Mouse (Mus musculus) NIH3T3 (cell line): ENCODE data around the gene Trdmt1.

Experiments
- DNase-seq: peaks from one replicate; pipeline ENCODE4 v3.0.0-alpha.2; 2012; ENCODE audit warnings: low read depth

The Trdmt1 gene

DNA sequence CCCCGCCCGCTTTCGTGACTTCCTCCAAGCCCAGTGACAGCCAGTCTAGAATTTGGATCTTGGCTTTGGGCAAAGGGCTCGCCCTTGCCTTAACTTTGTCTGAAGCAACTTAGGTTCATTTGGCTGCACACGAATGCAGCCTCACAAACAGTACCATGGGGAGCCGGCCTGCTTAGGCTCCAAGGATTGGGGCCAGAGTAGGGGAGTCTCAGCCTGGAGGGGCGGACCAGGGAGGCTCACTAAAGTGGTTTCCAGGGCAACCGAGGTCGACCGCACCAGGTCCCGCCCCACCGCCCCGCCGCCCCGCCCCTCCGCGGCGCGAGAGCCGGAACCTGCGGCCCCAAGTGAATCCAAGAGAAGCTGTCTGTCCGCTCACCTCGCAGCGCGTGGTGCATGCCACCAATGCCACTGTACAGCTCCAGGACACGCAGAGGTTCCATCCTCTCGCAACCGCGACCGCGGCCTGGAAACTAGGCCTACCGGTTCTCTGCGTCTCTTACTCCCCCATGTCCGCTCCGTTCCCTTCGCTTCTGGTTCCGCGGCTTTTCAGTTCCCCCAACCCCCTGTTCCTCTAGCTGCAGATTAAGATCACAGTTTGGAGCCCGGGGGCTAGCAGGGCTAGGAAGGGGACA lies at the start of gene Trdmt1:
Gene Trdmt1 (minus strand): TSS at position 476 of the 632 bp plus-strand sequence.
- peak; percentile 97 for DNase-seq

DNA sequence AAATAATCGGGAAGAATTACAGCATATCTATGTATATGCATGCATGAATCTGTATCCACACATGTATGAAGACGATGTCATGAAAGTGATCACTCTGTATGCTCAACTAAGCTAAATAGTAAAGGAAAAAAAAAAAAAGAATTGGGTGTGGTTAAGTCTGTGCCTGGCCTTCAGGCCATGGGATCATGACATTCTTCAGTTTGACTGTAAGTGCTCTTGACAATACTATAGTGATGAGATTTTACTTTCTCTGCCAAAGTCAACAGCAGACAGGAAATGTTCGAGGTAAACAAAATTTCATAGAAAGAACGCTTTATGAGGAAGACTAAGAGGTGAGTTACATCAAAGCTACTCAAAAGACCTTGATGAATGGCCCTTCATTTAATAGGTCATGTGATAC lies 48.9 kb upstream of the Trdmt1 start:
- DNase-seq, result no peak

DNA sequence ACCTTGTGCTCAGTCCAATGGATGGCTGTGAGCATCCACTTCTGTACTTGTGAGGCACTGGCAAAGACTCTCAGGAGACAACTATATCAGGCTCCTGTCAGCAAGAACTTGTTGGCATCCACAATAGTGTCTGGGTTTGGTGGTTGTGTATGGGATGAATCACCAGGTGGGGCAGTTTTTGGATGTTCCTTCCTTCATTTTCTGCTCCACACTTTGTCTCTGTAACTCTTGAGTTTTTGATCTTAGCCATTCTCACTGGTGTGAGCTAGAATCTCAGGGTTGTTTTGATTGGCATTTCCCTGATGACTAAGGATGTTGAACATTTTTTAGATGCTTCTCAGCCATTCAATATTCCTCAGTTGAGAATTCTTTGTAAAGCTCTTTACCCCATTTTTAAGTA lies 39.3 kb upstream of the Trdmt1 start:
- peak; percentile 65 for DNase-seq

DNA sequence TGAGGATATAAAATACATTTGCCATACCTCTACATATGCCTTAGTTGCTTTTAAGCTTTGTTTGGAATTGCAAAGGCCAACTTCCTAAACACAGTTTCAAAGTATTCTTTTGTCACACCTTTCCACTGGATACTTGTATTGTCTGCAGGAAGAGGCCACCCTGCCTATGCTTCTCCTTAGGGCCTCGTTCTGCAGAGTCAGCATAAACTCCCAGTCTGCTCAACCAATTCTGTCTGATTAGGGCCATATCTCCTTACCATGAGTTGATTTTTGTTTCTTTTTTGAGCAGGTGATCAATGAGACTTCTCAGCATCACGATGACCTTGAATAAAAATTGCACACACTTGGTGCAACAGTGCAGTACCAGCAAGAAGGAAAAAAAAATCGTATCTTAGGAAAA lies 37.7 kb upstream of the Trdmt1 start:
- DNase-seq, result no peak

DNA sequence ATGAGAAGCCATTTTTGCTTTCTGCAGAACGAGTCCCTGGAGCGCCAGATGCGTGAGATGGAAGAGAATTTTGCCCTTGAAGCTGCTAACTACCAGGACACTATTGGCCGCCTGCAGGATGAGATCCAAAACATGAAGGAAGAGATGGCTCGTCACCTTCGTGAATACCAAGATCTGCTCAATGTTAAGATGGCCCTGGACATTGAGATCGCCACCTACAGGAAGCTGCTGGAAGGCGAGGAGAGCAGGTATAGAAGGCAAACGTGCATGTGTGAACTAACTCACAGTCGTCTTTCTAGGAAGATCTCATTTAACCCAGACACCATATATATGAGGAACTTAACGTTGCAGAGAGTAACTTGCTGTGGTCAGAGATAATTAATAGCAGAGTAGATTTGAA lies 35.5 kb upstream of the Trdmt1 start:
- peak; percentile 62 for DNase-seq

DNA sequence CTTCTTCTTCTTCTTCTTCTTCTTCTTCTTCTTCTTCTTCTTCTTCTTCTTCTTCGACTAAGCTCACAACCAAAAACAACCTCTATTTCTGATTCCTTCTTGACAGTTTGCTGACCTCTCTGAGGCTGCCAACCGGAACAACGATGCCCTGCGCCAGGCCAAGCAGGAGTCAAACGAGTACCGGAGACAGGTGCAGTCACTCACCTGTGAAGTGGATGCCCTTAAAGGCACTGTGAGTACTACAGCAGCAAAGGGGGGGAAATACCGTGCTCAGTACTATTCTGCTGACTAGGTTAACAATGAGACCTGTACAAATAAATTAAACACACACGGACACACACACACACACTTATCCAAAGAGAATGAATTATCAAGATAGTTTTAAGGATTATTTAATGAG lies 34.8 kb upstream of the Trdmt1 start:
- no peak for DNase-seq

DNA sequence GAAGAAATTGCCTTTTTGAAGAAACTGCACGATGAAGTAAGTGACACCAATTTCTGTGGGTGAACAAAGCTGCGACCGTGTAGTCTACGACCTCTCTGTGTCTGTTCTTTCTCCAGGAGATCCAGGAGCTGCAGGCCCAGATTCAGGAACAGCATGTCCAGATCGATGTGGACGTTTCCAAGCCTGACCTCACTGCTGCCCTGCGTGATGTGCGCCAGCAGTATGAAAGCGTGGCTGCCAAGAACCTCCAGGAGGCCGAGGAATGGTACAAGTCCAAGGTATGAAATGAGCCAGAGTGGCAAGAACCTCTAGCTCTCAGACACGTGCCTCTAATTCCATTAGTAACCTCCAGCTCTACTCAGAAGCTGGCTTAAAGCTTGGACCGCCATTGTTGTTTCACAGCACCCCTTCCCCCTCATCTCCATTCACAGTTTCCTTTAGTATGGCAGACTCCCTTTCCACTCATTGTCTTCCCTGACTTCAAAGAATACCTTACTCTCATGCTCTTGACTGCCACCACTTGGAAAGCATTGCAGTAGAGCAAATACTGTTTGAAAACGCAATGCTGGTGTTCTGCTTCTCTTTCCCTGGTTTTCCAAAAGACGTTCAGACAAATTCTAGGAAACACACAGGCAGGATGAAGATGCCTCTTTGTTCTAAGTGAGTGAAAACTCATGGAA lies 34.1 kb upstream of the Trdmt1 start:
- peak; percentile 49 for DNase-seq

DNA sequence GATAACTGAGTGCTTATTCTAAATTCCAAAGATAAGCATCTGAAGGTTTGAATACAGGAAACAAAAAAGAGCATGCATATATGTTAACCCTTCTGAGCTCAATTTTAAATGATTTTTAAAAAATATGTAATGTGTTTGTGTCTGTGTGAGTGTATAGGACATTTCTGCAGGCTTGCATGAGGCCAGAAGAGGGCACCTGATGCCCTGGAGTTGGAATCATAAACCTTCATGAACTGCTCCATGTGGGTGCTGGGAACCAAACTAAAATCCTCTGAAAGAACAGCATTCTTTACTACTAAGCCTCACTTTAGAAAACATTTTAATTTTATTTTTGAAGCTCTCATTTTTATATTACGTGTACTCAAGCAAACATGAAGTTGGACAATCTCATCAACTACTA lies 32.9 kb upstream of the Trdmt1 start:
- peak; percentile 55 for DNase-seq

DNA sequence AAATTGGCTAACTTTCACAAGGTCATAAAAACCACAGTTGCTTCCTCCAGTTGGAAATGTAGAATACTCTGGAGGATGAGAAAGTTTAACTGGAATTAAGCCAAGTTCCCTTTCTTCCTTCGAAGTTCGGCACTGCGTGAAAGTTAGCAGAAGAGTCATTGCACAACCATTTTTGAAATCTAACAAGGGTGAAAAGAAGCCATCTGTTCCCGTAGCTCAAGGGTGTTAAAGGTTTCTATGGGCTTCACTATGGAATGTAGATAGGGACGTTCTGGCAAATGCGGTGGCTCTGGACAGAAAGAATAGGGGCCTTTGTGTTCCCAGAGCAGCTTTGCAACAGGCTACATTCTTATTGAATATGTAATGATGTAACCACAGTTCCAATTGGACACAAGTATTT lies 31.5 kb upstream of the Trdmt1 start:
- DNase-seq, result peak; percentile 60

DNA sequence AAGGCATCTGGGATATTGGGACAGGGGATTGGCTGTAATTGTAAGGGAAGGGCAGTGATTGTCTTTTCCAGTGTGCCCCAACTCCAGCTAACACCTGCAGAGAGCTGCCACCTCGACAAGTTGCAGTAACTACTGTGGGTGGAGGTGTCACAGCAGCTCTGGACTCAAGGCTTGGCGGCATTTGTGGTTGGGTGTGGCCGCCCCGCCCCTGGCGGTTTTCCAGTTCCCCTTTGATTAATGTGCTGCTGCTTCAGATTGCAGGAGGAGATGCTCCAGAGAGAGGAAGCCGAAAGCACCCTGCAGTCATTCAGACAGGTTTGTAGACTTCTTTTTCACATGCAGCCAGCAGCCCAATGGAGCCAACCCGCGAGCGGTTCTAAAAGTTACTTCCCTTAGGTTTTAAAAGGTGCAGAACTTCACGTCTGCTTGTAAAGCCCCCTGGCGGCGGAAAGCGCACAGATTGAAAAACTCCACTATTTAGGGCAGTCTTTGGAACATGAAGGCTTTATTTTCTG lies 30.9 kb upstream of the Trdmt1 start:
- DNase-seq, result peak; percentile 92

DNA sequence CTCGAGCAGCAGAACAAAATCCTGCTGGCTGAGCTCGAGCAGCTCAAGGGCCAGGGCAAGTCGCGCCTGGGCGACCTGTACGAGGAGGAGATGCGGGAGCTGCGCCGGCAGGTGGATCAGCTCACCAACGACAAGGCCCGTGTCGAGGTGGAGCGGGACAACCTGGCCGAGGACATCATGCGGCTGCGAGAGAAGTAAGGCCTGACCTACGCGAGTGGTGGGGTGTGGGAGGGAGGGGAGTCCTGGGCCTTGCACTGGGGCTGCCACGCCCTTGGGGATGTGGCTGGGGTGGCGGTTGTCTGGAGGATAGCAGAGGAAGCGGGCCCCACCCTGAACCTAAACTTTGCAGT lies 30.3 kb upstream of the Trdmt1 start:
- DNase-seq, result peak; percentile 69

DNA sequence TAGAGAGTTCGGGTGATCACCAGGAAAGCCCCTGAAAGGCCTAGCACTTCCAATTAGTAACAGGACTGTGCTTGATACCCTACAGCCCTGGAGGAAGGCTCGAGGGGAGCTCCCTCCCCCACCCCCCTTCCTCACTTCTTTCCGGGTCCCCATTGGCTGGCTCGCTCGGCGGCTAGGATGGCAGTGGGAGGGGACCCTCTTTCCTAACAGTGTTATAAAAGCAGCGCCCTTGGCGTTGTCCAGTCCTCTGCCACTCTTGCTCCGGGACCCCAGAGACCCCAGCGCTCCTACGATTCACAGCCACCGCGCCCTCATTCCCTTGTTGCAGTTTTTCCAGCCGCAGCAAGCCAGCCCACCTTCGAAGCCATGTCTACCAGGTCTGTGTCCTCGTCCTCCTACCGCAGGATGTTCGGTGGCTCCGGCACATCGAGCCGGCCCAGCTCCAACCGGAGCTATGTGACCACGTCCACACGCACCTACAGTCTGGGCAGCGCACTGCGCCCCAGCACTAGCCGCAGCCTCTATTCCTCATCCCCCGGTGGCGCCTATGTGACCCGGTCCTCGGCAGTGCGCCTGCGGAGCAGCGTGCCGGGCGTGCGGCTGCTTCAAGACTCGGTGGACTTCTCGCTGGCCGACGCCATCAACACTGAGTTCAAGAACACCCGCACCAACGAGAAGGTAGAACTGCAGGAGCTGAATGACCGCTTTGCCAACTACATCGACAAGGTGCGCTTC lies 29.8 kb upstream of the Trdmt1 start:
- peak; percentile 96 for DNase-seq

DNA sequence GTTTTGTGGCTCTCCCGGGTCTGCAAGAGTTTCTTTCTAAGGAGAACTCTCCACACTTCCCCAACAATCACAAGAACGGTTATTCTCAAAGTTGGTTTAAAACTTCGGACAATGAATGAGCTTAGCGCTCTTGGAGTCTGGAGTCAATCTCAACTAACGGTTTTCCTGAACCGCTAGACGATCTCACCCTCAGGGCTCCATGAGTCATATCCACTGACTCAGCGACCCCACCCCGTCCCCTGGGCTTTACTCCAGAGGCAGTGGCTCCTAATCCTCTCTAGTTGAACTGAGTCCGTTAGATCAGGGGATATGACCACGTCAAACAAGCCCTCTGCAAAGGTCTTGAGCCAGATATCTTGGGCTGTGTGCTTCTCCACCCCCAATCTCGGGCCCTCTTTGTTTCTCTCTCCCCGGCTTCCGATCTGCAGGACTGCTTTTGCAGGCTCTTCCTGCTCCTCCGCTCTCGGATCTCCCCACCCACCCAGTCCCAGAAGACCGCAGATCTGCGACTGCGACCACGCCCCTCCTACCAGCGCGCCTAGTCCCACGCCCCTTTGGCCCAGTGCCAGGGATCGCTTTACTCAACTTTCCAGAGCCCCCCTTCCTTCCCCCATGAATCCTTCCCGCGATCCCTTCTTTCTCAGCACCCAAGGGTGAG lies 29.1 kb upstream of the Trdmt1 start, which contains the start of gene Vim:
Gene Vim (plus strand): TSS at position 520 of the 658 bp plus-strand sequence.
- peak; percentile 98 for DNase-seq

DNA sequence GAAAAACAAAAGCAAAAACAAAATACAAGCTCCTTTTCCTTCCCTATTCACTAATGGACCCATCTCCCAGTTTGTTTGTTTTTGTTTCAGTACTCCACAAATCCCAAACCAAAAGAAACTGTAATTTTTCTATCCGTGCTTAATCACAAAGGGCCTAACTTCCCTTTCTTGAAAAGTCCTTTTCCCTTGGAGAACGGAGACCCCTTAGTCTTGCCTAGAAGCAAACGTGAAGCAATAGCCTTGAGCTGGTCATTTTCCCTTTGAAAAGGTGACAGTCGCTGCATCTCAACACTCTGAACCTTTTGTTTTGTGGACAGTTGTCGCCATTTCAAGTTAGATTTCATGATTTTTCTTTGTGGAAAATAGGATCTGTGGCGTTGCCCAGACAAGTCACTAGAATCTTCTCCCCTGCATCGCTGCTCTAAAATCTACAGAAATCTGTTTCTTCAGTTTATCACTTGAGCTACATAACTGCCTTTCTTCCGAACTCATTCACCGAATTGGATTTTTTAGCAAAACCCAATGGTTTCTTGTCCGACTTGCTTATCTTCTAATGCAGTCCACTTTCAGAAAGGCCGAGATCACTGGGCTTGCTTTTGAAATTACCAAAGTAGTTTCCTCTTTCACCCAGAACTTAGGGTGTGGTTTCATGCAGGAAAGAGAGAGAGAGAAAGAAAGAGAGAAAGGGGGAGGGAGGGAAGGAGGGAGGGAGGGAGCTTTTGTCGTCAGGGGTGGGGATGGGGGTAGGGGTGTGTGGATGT lies 28.4 kb upstream of the Trdmt1 start:
- DNase-seq, result peak; percentile 45

DNA sequence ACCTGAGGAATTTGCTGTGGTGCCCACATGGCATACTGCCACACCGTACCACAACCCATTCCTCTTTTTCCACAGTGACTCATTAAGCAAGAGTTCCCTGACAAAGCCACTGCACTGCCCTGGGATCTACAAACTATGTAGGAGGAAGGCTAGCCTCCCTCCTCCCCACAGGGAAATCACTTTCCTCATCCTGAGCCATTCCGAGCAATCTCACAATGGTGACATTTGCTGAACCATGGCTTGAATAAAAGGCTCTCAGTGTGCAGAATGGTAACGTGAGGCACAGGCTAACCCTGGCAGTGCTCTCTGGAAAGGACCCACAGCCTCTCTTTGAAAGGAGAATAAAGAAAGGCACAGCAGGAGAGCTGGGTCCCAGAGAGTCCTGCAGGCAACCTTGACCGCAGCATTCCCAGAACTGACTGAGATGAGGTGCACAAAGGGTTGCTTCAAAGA lies 27.7 kb upstream of the Trdmt1 start:
- peak; percentile 57 for DNase-seq

DNA sequence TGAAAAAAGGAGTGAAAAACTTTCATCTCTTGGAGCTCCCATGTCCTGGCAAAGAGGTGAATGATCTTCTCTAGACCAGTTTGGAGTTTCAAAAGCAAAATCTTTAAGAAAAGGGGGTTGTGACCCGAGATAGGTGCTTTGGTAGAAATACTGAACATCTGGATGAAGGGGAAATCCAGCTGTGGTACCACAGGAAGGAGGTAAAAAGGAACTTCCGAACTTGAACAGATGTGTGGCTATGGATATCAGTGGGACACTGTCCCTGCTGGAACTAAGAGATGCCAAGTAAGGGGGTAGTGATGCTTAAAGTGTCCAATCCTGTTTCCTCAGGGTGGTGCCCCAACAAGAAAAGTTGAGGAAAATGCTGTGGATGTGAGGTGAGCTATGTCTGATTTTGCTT lies 25.7 kb upstream of the Trdmt1 start:
- DNase-seq, result no peak

DNA sequence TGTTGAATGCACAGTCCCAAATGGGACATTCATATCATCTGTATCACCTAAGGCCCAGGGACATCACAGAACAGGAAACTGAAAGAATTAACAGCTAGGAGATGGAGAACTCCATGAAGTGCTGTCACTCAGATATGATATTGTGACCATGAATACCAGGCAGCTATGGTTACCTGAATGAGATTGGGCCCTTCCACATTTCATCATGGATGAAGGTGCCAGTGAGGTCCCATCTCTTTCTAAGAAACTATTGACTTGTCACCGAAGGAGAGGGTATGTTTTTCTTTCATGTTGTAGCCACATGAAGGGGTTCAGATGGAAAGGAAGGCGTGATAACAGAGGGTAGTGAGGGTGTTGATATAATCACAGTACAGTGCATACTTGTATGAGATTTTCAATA lies 15.9 kb upstream of the Trdmt1 start:
- no peak for DNase-seq

DNA sequence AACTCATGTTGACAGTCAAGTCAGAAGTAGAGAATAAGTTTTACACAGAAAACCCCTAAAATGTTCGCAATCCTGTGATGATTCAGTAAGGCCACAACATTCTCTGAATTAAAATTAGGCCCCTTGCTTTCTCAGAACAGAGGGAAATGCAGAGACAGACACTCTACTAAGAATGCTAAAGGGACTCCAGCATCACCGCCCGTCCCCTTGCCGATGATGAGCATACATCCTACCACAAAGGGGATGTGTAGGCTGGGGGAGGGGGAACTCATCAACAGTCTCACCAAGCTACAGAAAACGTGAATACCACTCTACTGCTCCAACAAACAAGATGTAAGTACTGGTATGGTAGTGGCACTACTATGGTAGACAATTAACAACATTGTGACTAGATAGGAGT lies 15.3 kb upstream of the Trdmt1 start:
- no peak for DNase-seq

DNA sequence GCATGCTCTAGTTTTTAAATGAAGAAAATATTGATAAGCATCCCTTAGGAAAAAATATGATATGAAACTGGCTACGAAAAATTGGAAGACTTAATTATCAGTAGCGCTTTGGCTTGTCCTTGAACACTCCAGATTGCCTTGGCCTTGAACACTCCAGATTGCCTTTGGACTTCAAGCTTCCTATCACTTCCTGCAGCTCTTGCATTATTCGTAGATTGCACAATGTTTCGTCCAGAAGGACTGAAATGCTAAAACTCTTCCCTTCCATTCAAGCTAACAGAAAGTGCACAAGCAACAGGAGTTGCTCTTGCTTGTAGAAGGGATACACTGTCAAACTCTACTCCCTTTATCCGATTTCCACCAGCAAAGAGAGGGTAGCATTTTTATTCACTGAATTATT lies 14.8 kb upstream of the Trdmt1 start:
- DNase-seq, result peak; percentile 45

DNA sequence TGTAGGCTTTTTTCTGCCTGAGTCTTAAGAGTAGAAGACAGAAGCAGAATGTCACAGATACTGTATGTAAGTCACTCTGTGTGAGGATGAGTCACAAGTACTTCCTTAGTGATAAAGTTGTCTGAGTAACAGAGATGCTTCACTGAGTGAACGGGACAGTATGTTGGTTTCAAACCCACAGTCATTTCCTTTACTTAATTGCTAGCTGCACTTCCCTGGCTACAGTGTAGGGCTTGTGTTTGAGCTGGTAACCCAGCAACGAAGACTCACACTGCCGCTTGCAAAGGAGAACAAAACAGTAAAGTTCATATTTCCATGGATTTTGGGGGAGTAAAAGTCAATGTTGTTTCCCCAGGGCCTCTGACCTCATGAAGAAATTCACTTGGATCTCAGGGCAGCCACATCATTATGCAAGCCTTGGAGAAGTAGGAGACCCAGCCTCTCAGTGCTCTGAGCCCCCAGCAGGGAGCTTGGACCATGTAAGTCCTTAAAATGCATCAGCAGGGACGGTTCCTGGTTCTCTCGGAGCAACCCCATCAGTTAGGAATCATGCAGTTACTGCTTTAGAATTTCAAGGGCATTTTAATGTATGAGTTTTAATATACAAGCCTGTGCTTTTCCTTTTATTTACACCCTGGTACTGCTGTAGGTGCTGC lies 14.3 kb upstream of the Trdmt1 start:
- peak; percentile 76 for DNase-seq
